Mouse (Mus musculus) MEL (cell line): ENCODE results near the gene Ddb1. TPM values are rescaled to one million over a fixed set of nuclear protein-coding genes. Genes with fewer than 3 reads are reported as not detected.

Source experiments
- DNase-seq: peaks from one replicate; pipeline ENCODE4 v3.0.0; 2011; ENCODE audit warnings: low read depth, low spot score
- H3K27ac ChIP-seq: 2 replicates; pipeline ENCODE4 v1.5.1; 2012; ENCODE audit warnings: low read depth, mild to moderate bottlenecking, control low read depth, low read length, moderate library complexity; ENCODE audit not compliant: control insufficient read depth
- H3K27me3 ChIP-seq, 2 experiments: fragments of 150-350 bp in 1 of 2; sonication (generic) in 1 of 2; 2 replicates each; pipeline ENCODE4 v1.6.1; 2012; ENCODE audit warnings: low read length in 2 of 2, mild to moderate bottlenecking in 2 of 2, improper control_type of control experiment in 1 of 2, moderate library complexity in 1 of 2; ENCODE audit not compliant: insufficient read depth in 2 of 2, control insufficient read depth in 1 of 2
- H3K36me3 ChIP-seq, 2 experiments: 2 replicates each; pipeline ENCODE4 v1.6.1; 2012 to 2014; ENCODE audit warnings: low read length in 2 of 2, improper control_type of control experiment in 1 of 2, inconsistent platforms in 1 of 2, mild to moderate bottlenecking in 1 of 2; ENCODE audit not compliant: insufficient read depth in 2 of 2, control insufficient read depth in 1 of 2
- H3K4me1 ChIP-seq, 2 experiments: fragments of 150-350 bp in 1 of 2; sonication (generic) in 1 of 2; 2 replicates each; pipeline ENCODE4 v1.6.1; 2012; ENCODE audit warnings: low read length in 2 of 2, improper control_type of control experiment in 1 of 2, mild to moderate bottlenecking in 1 of 2; ENCODE audit not compliant: insufficient read depth in 2 of 2, control insufficient read depth in 1 of 2
- H3K4me3 ChIP-seq, 2 experiments: fragments of 150-350 bp in 1 of 2; sonication (generic) in 1 of 2; 2 replicates each; pipeline ENCODE4 v1.5.1; 2012; ENCODE audit warnings: low read depth in 2 of 2, low read length in 2 of 2, mild to moderate bottlenecking in 2 of 2, moderate library complexity in 2 of 2, control low read depth in 1 of 2, improper control_type of control experiment in 1 of 2; ENCODE audit not compliant: control insufficient read depth in 1 of 2, insufficient read depth in 1 of 2
- H3K79me2 ChIP-seq: 2 replicates; pipeline ENCODE4 v1.6.1; 2012; ENCODE audit warnings: mild to moderate bottlenecking, low read length, moderate library complexity; ENCODE audit not compliant: control insufficient read depth, poor library complexity, insufficient read depth
- H3K9ac ChIP-seq: 2 replicates; pipeline ENCODE4 v1.6.1; 2012; ENCODE audit warnings: low read depth, mild to moderate bottlenecking, control low read depth, low read length, moderate library complexity; ENCODE audit not compliant: control insufficient read depth, poor library complexity, severe bottlenecking
- H3K9me3 ChIP-seq: fragments of 150-350 bp; sonication (generic); replicated peaks from 2 replicates; pipeline ENCODE4 v1.6.1; 2012; ENCODE audit warnings: mild to moderate bottlenecking, low read length, improper control_type of control experiment, moderate library complexity; ENCODE audit not compliant: insufficient read depth
- BHLHE40 ChIP-seq: IDR thresholded peaks from 2 replicates; pipeline ENCODE4 v1.6.1; 2012; ENCODE audit warnings: low read depth, mild to moderate bottlenecking, inconsistent platforms, low read length, improper control_type of control experiment, borderline replicate concordance
- CHD1 ChIP-seq: IDR thresholded peaks from 2 replicates; pipeline ENCODE4 v1.6.1; 2012; ENCODE audit warnings: low read depth, mild to moderate bottlenecking, inconsistent platforms, low read length, improper control_type of control experiment
- CTCF ChIP-seq, 3 experiments: IDR thresholded peaks in 2 of 3; conservative IDR thresholded peaks in 1 of 3; 2 replicates each; pipeline ENCODE4 v1.5.1; 2011 to 2012; ENCODE audit warnings: low read length in 3 of 3, low read depth in 2 of 3, mild to moderate bottlenecking in 2 of 3, improper control_type of control experiment in 1 of 3, inconsistent platforms in 1 of 3, mixed read lengths in 1 of 3, moderate library complexity in 1 of 3; ENCODE audit not compliant: control insufficient read depth in 1 of 3, insufficient read depth in 1 of 3, poor library complexity in 1 of 3, severe bottlenecking in 1 of 3
- E2F4 ChIP-seq: IDR thresholded peaks from 2 replicates; pipeline ENCODE4 v1.6.1; 2011; ENCODE audit warnings: low read depth, low read length, improper control_type of control experiment, borderline replicate concordance
- ELF1 ChIP-seq: IDR thresholded peaks from 2 replicates; pipeline ENCODE4 v1.6.1; 2014; ENCODE audit warnings: low read depth, mild to moderate bottlenecking, inconsistent platforms, low read length, improper control_type of control experiment, moderate library complexity
- EP300 ChIP-seq, 2 experiments: IDR thresholded peaks; 2 replicates each; pipeline ENCODE4 v1.6.1; 2011; ENCODE audit warnings: improper control_type of control experiment in 2 of 2, low read length in 2 of 2, low read depth in 1 of 2, mild to moderate bottlenecking in 1 of 2
- ETS1 ChIP-seq: IDR thresholded peaks from 2 replicates; pipeline ENCODE4 v1.6.1; 2012; ENCODE audit warnings: low read depth, mild to moderate bottlenecking, inconsistent platforms, low read length, improper control_type of control experiment, moderate library complexity
- GABPA ChIP-seq: IDR thresholded peaks from 2 replicates; pipeline ENCODE4 v1.6.1; 2012; ENCODE audit warnings: low read depth, mild to moderate bottlenecking, inconsistent platforms, low read length, improper control_type of control experiment, moderate library complexity
- GATA1 ChIP-seq: IDR thresholded peaks from 2 replicates; pipeline ENCODE4 v1.6.1; 2011; ENCODE audit warnings: low read depth, low read length, improper control_type of control experiment
- HCFC1 ChIP-seq: IDR thresholded peaks from 2 replicates; pipeline ENCODE4 v1.6.1; 2012; ENCODE audit warnings: low read depth, mild to moderate bottlenecking, inconsistent platforms, low read length, improper control_type of control experiment, moderate library complexity
- JUND ChIP-seq: IDR thresholded peaks from 2 replicates; pipeline ENCODE4 v1.6.1; 2011; ENCODE audit warnings: low read depth, mild to moderate bottlenecking, improper control_type of control experiment, low read length
- KAT2A ChIP-seq: conservative IDR thresholded peaks from 2 replicates; pipeline ENCODE4 v1.6.1; 2012; ENCODE audit warnings: low read depth, low read length, improper control_type of control experiment, inconsistent platforms
- MAFK ChIP-seq: IDR thresholded peaks from 2 replicates; pipeline ENCODE4 v1.6.1; 2011; ENCODE audit warnings: low read depth, mild to moderate bottlenecking, low read length, improper control_type of control experiment, borderline replicate concordance
- MAX ChIP-seq: IDR thresholded peaks from 2 replicates; pipeline ENCODE4 v1.6.1; 2011; ENCODE audit warnings: low read length, improper control_type of control experiment
- MAZ ChIP-seq: IDR thresholded peaks from 2 replicates; pipeline ENCODE4 v1.6.1; 2012; ENCODE audit warnings: low read depth, mild to moderate bottlenecking, inconsistent platforms, low read length, improper control_type of control experiment
- MEF2A ChIP-seq: IDR thresholded peaks from 2 replicates; pipeline ENCODE4 v1.6.1; 2014; ENCODE audit warnings: low read depth, mild to moderate bottlenecking, inconsistent platforms, low read length, improper control_type of control experiment; ENCODE audit not compliant: poor library complexity, insufficient replicate concordance, severe bottlenecking; ENCODE audit errors: extremely low read depth
- MXI1 ChIP-seq: IDR thresholded peaks from 2 replicates; pipeline ENCODE4 v1.6.1; 2011; ENCODE audit warnings: mild to moderate bottlenecking, low read depth, low read length, improper control_type of control experiment
- MYC ChIP-seq: IDR thresholded peaks from 2 replicates; pipeline ENCODE4 v1.6.1; 2011; ENCODE audit warnings: low read depth, mild to moderate bottlenecking, low read length, improper control_type of control experiment, moderate library complexity
- NRF1 ChIP-seq: IDR thresholded peaks from 2 replicates; pipeline ENCODE4 v1.6.1; 2014; ENCODE audit warnings: low read depth, mild to moderate bottlenecking, inconsistent platforms, low read length, improper control_type of control experiment, moderate library complexity; ENCODE audit not compliant: poor library complexity, insufficient read depth, severe bottlenecking
- POLR2A ChIP-seq, 2 experiments: IDR thresholded peaks; 2 replicates each; pipeline ENCODE4 v1.6.1; 2011 to 2012; ENCODE audit warnings: low read length in 2 of 2, mild to moderate bottlenecking in 2 of 2, control low read depth in 1 of 2, improper control_type of control experiment in 1 of 2, low read depth in 1 of 2, moderate library complexity in 1 of 2; ENCODE audit not compliant: control insufficient read depth in 1 of 2, insufficient read depth in 1 of 2, poor library complexity in 1 of 2
- RCOR1 ChIP-seq: IDR thresholded peaks from 2 replicates; pipeline ENCODE4 v1.6.1; 2012; ENCODE audit warnings: low read depth, mild to moderate bottlenecking, inconsistent platforms, low read length, improper control_type of control experiment
- SIN3A ChIP-seq: IDR thresholded peaks from 2 replicates; pipeline ENCODE4 v1.6.1; 2012; ENCODE audit warnings: low read length, improper control_type of control experiment, inconsistent platforms
- SMC3 ChIP-seq: IDR thresholded peaks from 2 replicates; pipeline ENCODE4 v1.6.1; 2011; ENCODE audit warnings: low read depth, low read length, improper control_type of control experiment
- TAL1 ChIP-seq: IDR thresholded peaks from 2 replicates; pipeline ENCODE4 v1.6.1; 2012; ENCODE audit warnings: mild to moderate bottlenecking, inconsistent platforms, low read length, moderate library complexity, mixed read lengths
- TBP ChIP-seq: IDR thresholded peaks from 2 replicates; pipeline ENCODE4 v1.8.0; 2011; ENCODE audit warnings: low read depth, low read length, improper control_type of control experiment
- TCF12 ChIP-seq: IDR thresholded peaks from 2 replicates; pipeline ENCODE4 v1.6.1; 2014; ENCODE audit warnings: low read depth, mild to moderate bottlenecking, inconsistent platforms, low read length, improper control_type of control experiment, moderate library complexity
- UBTF ChIP-seq: IDR thresholded peaks from 2 replicates; pipeline ENCODE4 v1.6.1; 2012; ENCODE audit warnings: low read depth, mild to moderate bottlenecking, inconsistent platforms, low read length, improper control_type of control experiment, moderate library complexity, borderline replicate concordance; ENCODE audit not compliant: insufficient read depth
- USF1 ChIP-seq: IDR thresholded peaks from 2 replicates; pipeline ENCODE4 v1.6.1; 2014; ENCODE audit warnings: low read depth, mild to moderate bottlenecking, inconsistent platforms, low read length, improper control_type of control experiment, moderate library complexity
- USF2 ChIP-seq, 2 experiments: IDR thresholded peaks; 2 replicates each; pipeline ENCODE4 v1.6.1; 2011 to 2012; ENCODE audit warnings: improper control_type of control experiment in 2 of 2, low read length in 2 of 2, borderline replicate concordance in 1 of 2, inconsistent platforms in 1 of 2, low read depth in 1 of 2, mild to moderate bottlenecking in 1 of 2; ENCODE audit not compliant: insufficient read depth in 1 of 2
- ZC3H11A ChIP-seq: IDR thresholded peaks from 2 replicates; pipeline ENCODE4 v1.6.1; 2012; ENCODE audit warnings: low read depth, mild to moderate bottlenecking, inconsistent platforms, low read length, improper control_type of control experiment
- ZNF384 ChIP-seq: IDR thresholded peaks from 2 replicates; pipeline ENCODE4 v1.6.1; 2012; ENCODE audit warnings: low read depth, mild to moderate bottlenecking, inconsistent platforms, low read length, improper control_type of control experiment
- polyA plus RNA-seq, 2 experiments: library from polyadenylated mRNA; stranded (reverse) in 1 of 2; unstranded in 1 of 2; fragments of >175 nt in 1 of 2; fragments of >200 nt in 1 of 2; gene quantifications; 2 replicates each; pipeline versions ENCODE4 v1.2.1 to v1.2.4; 2012; ENCODE audit warnings: low replicate concordance in 2 of 2, low read depth in 1 of 2; ENCODE audit not compliant: insufficient read length in 2 of 2, insufficient read depth in 1 of 2, missing spikeins in 1 of 2
- total RNA-seq: library from RNA; depleted of rRNA; stranded (reverse); fragments of 300-350 nt; gene quantifications from 2 replicates; pipeline ENCODE4 v1.2.3, GENCODE M21; 2012

Gene Ddb1
- total and polyA plus RNA-seq, 3 experiments = 116 to 459 (median 365) TPM

GRCm38 (mm10) chr19:10661373-10661772 lies 56.2 kb downstream of the Ddb1 start (continued):
- TF ChIP-seq EP300 (IDR thresholded peaks at IDR 0.05; ENCODE audit: low read depth in 1 of 2, low read length in 2 of 2) (peak; percentile 88 to 95; a peak in 3 of 4 replicates), MYC (no peak), SIN3A (peak; percentile 41), MAZ (0 out of 2 replicates have a peak, but pooled peaks have one; percentile 37), TAL1 (peak; percentile 98), MEF2A (0 out of 2 replicates have a peak, but pooled peaks have one; percentile 32), MAFK (no peak), KAT2A (no peak), TCF12 (peak; percentile 96), E2F4 (no peak), ZC3H11A (no peak), NRF1 (no peak), HCFC1 (peak; percentile 38; the same call in 1 of the 2 replicates), TBP (peak; percentile 42; the same call in 1 of the 2 replicates), SMC3 (no peak), CTCF (IDR thresholded peaks at IDR 0.05 in 2 of 3, conservative IDR thresholded peaks at IDR 0.05 in 1 of 3; ENCODE audit: control insufficient read depth in 1 of 3, insufficient read depth in 1 of 3, low read depth in 2 of 3, low read length in 3 of 3, poor library complexity in 1 of 3, severe bottlenecking in 1 of 3) (no peak), USF2 (IDR thresholded peaks at IDR 0.05; ENCODE audit: borderline replicate concordance in 1 of 2, insufficient read depth in 1 of 2, low read depth in 1 of 2, low read length in 2 of 2) (no peak), MXI1 (no peak; the same call in 1 of the 2 replicates), ZNF384 (no peak)
- TF ChIP-seq, all 39 proteins: peak for 14

GRCm38 (mm10) chr19:10661919-10662318 lies 56.8 kb downstream of the Ddb1 start:
- Histone ChIP-seq H3K4me3 (peak overlapping the region; percentile 4 to 6; a peak in 1 of 4 replicates), H3K36me3 (peaks cover 0 to 32% of the 10 kb centered on the region in 2 experiments; a peak in 2 of 4 replicates), H3K79me2 (no peaks in the 10 kb centered on the region), H3K9ac (peak overlapping the region; percentile 53), H3K27me3 (no peaks in the 10 kb centered on the region), H3K9me3 (no peaks in the 10 kb centered on the region), H3K4me1 (peaks cover 7 to 23% of the 10 kb centered on the region in 2 experiments; a peak in 3 of 4 replicates), H3K27ac (peak overlapping the region; percentile 100)
- peak; percentile 94 for DNase-seq
- TF ChIP-seq TCF12 = peak; percentile 98
- no peak; the same call in 1 of the 2 replicates for TF ChIP-seq BHLHE40
- no peak for TF ChIP-seq USF2 (IDR thresholded peaks at IDR 0.05; ENCODE audit: borderline replicate concordance in 1 of 2, insufficient read depth in 1 of 2, low read depth in 1 of 2, low read length in 2 of 2)
- peak; percentile 96 for TF ChIP-seq RCOR1
- peak; percentile 17; the same call in 1 of the 2 replicates for TF ChIP-seq ZNF384
- peak; percentile 32; the same call in 1 of the 2 replicates for TF ChIP-seq MXI1
- TF ChIP-seq ELF1 = no peak
- peak; percentile 27; the same call in 1 of the 2 replicates for TF ChIP-seq SIN3A
- peak; percentile 91 for TF ChIP-seq TAL1
- TF ChIP-seq KAT2A = no peak; the same call in 1 of the 2 replicates
- TF ChIP-seq ETS1 = peak; percentile 99
- TF ChIP-seq USF1 = no peak
- no peak for TF ChIP-seq CTCF (IDR thresholded peaks at IDR 0.05 in 2 of 3, conservative IDR thresholded peaks at IDR 0.05 in 1 of 3; ENCODE audit: control insufficient read depth in 1 of 3, insufficient read depth in 1 of 3, low read depth in 2 of 3, low read length in 3 of 3, poor library complexity in 1 of 3, severe bottlenecking in 1 of 3)
- peak in 1 of 2 experiments; percentile 19; a peak in 1 of 4 replicates for TF ChIP-seq POLR2A (IDR thresholded peaks at IDR 0.05; ENCODE audit: control insufficient read depth in 1 of 2, insufficient read depth in 1 of 2, low read depth in 1 of 2, low read length in 2 of 2, poor library complexity in 1 of 2)
- 0 out of 2 replicates have a peak, but pooled peaks have one; percentile 45 for TF ChIP-seq JUND
- no peak for TF ChIP-seq CHD1
- peak; percentile 67 for TF ChIP-seq HCFC1
- TF ChIP-seq MEF2A = no peak
- TF ChIP-seq GABPA = peak; percentile 72; the same call in 1 of the 2 replicates
- TF ChIP-seq MYC = peak; percentile 62; the same call in 1 of the 2 replicates
- peak; percentile 95 for TF ChIP-seq GATA1
- TF ChIP-seq UBTF = no peak
- no peak; the same call in 1 of the 2 replicates for TF ChIP-seq MAX
- TF ChIP-seq MAFK = peak; percentile 71; the same call in 1 of the 2 replicates
